ENCODE assay signal across 8 mouse cellular contexts in the genomic region with DNA sequence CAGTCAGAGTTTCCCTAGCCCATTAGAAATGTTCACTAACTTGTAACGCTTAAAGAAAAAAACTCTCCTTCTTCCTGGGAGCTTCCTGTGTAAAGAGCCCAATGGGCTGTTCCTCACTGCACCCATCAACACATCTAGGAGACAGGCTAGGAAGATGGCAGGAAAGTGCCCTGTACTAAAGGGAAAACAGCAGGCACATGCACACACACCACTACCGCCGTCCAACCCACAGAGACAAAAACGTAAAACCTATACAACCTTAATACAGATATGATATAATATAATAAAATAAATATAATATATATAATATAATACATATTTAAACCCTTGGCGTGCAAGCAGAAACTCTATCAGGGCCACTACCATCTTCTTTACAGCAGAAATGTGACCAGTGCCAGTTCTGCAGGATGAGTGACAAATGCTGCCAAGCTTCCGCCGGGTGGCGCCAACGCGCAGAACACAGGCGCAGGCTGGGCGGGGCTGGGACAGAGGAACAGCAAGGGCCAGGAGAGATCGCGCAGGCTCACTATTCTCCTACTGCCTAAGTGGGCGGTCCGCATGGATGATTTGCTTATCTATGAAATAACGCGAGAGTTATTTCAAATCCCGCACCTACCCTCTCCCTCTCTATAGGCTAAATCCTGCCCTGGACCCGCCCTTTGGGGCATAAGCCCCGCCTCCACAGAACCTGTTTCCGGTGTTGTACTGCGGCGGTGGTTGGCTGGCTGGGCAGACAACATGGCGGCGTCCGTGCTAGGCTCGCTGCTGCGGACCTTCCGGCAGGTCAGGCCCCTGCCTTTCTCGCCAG. TPM values are rescaled to one million over a fixed set of nuclear protein-coding genes. Genes with fewer than 3 reads are reported as not detected.
DNase-seq lines count a peak whose midpoint lies in the region; ATAC-seq lines count a peak whose summit lies in the region.

Gene Mrps14 (plus strand): TSS at position 687 of the 808 bp plus-strand sequence.

- no peaks in the 10 kb centered on the region for H3K27me3 ChIP-seq in forebrain, embryonic 14.5 days (replicated peaks; ENCODE audit: control insufficient read depth, insufficient read depth, low read length)
- no peaks in the 10 kb centered on the region for H3K27me3 ChIP-seq in neural tube, embryonic 15.5 days (replicated peaks)

- H3K9me3 ChIP-seq in forebrain, embryonic 14.5 days (replicated peaks; ENCODE audit: control insufficient read depth, low read length), result no peaks in the 10 kb centered on the region
- H3K9me3 ChIP-seq in neural tube, embryonic 15.5 days (replicated peaks), result no peaks in the 10 kb centered on the region

- intact Hi-C loops in heart, postnatal 14 days (cut with DNase I), result loop anchor here (1.0 kb wide), 1 partner anchor 18 kb away; the partner anchor contains the start of gene Cacybp

- WGBS in forebrain, embryonic 14.5 days, result 6% methylated on average over 31 of the region's 31 CpGs
- WGBS in neural tube, embryonic 15.5 days, result 8% methylated on average over 31 of the region's 31 CpGs

- H3K9ac ChIP-seq in forebrain, embryonic 14.5 days (ENCODE audit: low read length), result peak within 1 kb of the TSS; percentile 85
- peak within 1 kb of the TSS; percentile 76 for H3K9ac ChIP-seq in neural tube, embryonic 15.5 days (replicated peaks)

- H3K4me2 ChIP-seq in forebrain, embryonic 14.5 days (ENCODE audit: low read length), result peak within 1 kb of the TSS; percentile 78
- peak within 1 kb of the TSS; percentile 71 for H3K4me2 ChIP-seq in neural tube, embryonic 15.5 days

- ATAC-seq in forebrain, embryonic 14.5 days, result peak; percentile 99
- peak; percentile 99 for ATAC-seq in neural tube, embryonic 15.5 days (ENCODE audit: low FRiP score)

- peak; percentile 100 for DNase-seq in ES-CJ7 (ENCODE audit: low read depth, low spot score)
- peak; percentile 97 for DNase-seq in cerebellum, adult 11 months
- peak; percentile 100 for DNase-seq in forebrain, embryonic 14.5 days (ENCODE audit: low spot score)
- peak; percentile 97 to 98 for DNase-seq in heart, postnatal 14 days
- peak; percentile 98 for DNase-seq in layer of hippocampus, adult 11-12 months (ENCODE audit: low spot score)
- peak; percentile 99 for DNase-seq in lung, adult 18-20 months
- peak; percentile 98 for DNase-seq in testis, postnatal 14 days (ENCODE audit: low spot score)

- H3K27ac ChIP-seq in forebrain, embryonic 14.5 days (ENCODE audit: low read depth, low read length), result peak within 1 kb of the TSS; percentile 60; the same call in 1 of the 2 replicates
- H3K27ac ChIP-seq in neural tube, embryonic 15.5 days (replicated peaks), result peak within 1 kb of the TSS; percentile 84

- peaks cover 3% of the 10 kb centered on the region; the same call in 1 of the 2 replicates for H3K4me1 ChIP-seq in forebrain, embryonic 14.5 days (ENCODE audit: control insufficient read depth, insufficient read depth, low read length)
- peaks cover 14% of the 10 kb centered on the region for H3K4me1 ChIP-seq in neural tube, embryonic 15.5 days

- H3K4me3 ChIP-seq in forebrain, embryonic 14.5 days (ENCODE audit: low read depth, low read length), result peak within 1 kb of the TSS; percentile 83
- peak within 1 kb of the TSS; percentile 76 for H3K4me3 ChIP-seq in neural tube, embryonic 15.5 days (replicated peaks)

- peaks cover 21% of the 10 kb centered on the region for H3K36me3 ChIP-seq in forebrain, embryonic 14.5 days (ENCODE audit: control insufficient read depth, insufficient read depth, low read length)
- peaks cover 17% of the 10 kb centered on the region for H3K36me3 ChIP-seq in neural tube, embryonic 15.5 days

RNA-seq across cellular contexts. Expression of gene Mrps14, which starts in this region (rescaled TPM):
- 169 and 224 TPM in 2 replicates for polyA plus RNA-seq in forebrain, embryonic 14.5 days (2014; fragmentation: Nextera tagmentation; extraction: Ambion mirVana)
- 10 to 100 TPM; 88.8 to 98.5 TPM for total RNA-seq in heart, postnatal 14 days (2021)
- polyA plus RNA-seq in neural tube, embryonic 15.5 days (2015; fragmentation: Nextera tagmentation; extraction: Ambion mirVana), result 130 and 154 TPM in 2 replicates

Comparison
In these comparisons a context has a peak if more than half of its experiments do, and no peak if none do; other contexts are left out.
1. Peak in every context shown above with its lines: DNase-seq, ATAC-seq, H3K4me3 ChIP-seq and H3K27ac ChIP-seq.